Mouse (Mus musculus) right cerebral cortex, adult 2 months (tissue): ENCODE results near the gene Pole4.

Experiments
- DNase-seq, 2 experiments: peaks; one replicate each; pipeline ENCODE4 v3.0.0; 2021 to 2022; ENCODE audit warnings: low spot score in 2 of 2

Pole4 gene

DNA sequence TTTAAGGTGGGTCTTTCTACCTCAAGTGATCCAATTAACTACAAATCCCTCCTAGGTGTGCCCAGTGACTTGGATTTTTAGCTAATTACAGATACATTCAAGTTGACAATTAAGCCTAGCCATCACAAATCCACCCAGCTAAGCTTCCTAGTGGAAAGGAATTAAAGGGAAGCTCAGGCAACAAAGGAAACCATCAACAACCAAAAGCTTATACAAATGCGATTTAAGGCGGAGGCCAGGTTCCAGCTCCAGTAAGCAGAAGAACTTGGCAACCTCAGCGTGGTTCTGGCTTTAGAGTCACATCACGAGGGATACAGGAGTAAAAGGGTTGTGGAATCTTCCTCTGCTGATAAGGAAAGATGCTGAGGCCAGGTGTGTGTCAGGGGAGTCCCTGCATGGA lies 92.0 kb downstream of the Pole4 start:
- no peak for DNase-seq

- DNase-seq: no peak
Measured at GRCm38 (mm10) chr6:82611049-82611448, 94.1 kb downstream of the Pole4 start.

DNA sequence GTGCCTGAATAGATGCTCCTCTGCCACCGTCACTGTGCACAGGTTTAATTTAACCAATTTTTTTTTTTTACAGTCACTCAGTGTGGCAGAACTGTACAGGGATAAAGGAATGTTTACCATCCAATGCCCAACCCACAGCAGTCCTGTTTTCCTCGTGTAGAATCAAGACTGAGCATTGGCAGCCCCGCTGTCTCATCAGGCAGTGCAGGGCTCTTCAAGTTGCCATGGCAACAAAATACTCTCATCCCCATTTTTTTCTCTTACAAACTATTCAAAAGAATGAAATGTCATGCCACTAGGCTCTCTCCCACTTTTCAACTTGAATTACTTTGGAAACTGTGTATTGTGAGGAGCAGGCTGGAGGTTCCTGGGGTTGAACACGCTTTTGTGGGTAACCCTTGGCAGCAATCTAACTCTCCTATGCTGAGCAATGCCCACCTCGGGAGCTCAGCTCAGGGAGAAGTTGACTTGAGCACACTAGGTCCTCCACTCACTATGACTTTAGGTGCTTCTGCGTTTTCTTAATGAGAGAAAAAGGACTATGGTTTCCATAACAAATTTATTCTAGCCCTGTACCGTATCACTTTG lies 95.7 kb downstream of the Pole4 start:
- peak in 1 of 2 experiments; percentile 25 for DNase-seq

DNA sequence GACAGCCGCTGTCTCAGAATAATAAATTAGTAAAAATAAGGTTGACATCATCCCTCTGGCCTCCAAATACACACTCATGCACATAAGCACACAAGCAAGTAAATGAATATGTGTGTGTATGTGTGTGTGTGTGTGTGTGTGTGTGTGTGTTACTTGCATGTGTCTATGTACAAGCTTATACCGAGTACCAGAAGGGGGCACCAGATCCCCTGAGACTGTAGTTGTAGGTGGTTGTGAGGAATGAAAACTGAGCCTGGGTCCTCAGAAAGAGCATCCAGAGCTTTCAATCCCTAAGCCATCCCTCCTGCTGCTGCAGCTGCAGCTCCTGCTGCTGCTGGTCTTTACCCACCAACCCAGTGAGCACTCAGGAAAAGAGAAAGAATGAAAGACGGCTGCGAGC lies 96.4 kb downstream of the Pole4 start:
- DNase-seq: no peak

DNA sequence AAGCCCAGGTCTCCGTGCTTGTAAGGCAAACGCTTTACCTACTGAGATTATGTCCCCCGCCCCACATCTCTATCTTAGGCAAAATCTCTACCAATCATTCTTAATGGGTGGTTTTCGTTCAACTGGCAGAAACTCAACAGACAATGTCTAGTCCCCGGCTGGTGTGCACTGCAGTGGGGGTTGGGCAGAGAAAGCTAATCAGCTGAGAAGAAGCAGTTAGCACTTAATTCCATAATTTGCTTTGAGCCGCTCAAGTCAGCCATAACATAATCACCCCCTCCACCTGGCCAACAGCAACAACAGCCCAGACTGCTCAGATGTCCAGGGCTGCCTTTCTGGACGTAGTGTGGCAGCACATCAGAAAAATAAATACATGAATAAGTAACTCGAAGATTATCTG lies 100.4 kb downstream of the Pole4 start:
- no peak for DNase-seq

DNA sequence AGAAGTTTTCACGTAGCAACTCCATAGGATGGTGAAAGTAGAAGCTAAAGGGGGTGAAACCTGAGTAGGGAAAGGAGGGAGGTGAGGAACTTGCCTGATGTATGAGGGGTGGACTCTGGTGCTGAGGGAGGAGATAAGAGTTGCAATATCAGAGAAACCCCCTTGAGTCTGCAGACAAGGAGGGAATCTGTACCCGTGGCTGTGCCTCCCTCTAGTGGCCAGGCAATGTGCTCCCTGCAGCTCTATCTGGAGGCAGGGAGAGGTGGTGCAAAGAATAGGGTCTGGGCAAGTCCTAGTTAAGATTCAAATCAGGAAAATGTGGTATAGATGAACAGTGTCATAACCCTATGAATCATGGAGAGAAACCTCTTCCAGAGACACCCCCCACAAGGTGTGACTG lies 101.5 kb downstream of the Pole4 start:
- peak; percentile 52 to 73 for DNase-seq

DNA sequence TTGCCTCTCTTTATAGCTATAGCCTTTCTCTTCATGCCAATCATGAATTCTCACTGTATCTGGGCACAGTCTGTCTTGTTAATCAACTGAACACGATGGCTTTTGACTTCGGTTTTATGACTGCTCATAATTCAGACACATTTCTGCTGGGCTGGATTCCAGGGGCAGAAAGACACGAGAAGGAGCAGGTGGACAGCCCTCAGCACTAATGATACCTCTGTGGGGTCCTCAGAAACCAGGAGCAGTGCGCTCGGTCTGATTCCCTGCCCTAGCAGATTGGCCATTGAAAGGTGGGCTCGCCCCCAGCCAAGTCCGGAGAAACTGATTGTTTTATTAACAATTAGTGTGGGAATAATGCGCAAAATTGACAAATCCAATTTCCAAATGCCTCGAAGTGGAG lies 101.9 kb downstream of the Pole4 start:
- DNase-seq: no peak

DNA sequence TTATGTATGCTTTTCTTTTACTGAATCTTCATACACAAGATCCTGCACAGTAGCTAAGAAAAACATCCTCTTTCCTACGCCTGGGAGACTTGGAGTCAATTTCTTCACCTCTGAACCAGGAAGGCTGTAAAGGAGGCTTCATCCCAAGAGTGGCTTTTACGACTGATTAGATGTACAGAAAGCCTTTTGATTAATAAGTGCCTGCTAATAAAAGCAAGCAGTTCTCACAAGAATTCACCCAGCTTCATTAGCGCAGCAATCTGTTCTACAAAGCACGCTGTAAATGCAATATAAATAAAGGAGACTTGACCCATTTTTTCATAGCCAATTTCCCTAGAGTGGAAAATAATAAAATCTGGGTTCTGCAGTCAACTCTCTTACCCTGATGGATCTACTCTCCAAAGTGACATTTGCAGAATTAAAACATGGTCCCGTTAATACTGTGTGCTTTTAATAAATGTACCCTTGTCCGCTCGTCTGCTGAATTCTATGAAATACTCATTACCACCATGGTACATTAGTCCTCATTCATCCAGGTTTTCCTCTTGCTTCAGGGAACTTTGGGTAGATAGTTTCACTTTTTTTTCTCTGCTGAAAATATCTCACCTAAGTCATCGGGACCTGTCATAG lies 109.6 kb downstream of the Pole4 start:
- DNase-seq: no peak

- no peak for DNase-seq
Measured at GRCm38 (mm10) chr6:82589387-82589786, 115.8 kb downstream of the Pole4 start.

GRCm38 (mm10) chr6:82585396-82585795 lies 119.8 kb downstream of the Pole4 start:
- no peak for DNase-seq

- DNase-seq: no peak
Measured at GRCm38 (mm10) chr6:82575445-82575844, 129.7 kb downstream of the Pole4 start.
